Mouse (Mus musculus) limb, embryonic 11.5 days (tissue): ENCODE results near the gene Thtpa. TPM values are rescaled to one million over a fixed set of nuclear protein-coding genes. Genes with fewer than 3 reads are reported as not detected.

Experiments used
- ATAC-seq: fragments of 200-750 bp; cut with Nextera tagmentation; 2 replicates; pipeline ENCODE4 v1.8.0; 2017; ENCODE audit warnings: low read depth; ENCODE audit not compliant: insufficient number of reproducible peaks, low FRiP score, low TSS enrichment
- DNase-seq: peaks from one replicate; pipeline ENCODE4 v3.0.0-alpha.2; 2015; ENCODE audit warnings: low spot score
- H3K27ac ChIP-seq: fragments of 300-500 bp; sonication (generic); replicated peaks from 2 replicates; pipeline ENCODE4 v1.5.1; 2014; ENCODE audit warnings: low read depth, mild to moderate bottlenecking, low read length
- H3K27me3 ChIP-seq: fragments of 300-500 bp; sonication (generic); 2 replicates; pipeline ENCODE4 v1.6.1; 2014; ENCODE audit warnings: mild to moderate bottlenecking, low read length, mixed read lengths; ENCODE audit not compliant: control insufficient read depth, insufficient read depth
- H3K36me3 ChIP-seq: fragments of 300-500 bp; sonication (generic); 2 replicates; pipeline ENCODE4 v1.6.1; 2014; ENCODE audit warnings: mild to moderate bottlenecking, low read length, moderate library complexity, mixed read lengths; ENCODE audit not compliant: control insufficient read depth, insufficient read depth
- H3K4me1 ChIP-seq: fragments of 300-500 bp; sonication (generic); 2 replicates; pipeline ENCODE4 v1.6.1; 2014; ENCODE audit warnings: low read length, mixed read lengths; ENCODE audit not compliant: control insufficient read depth, insufficient read depth
- H3K4me2 ChIP-seq: fragments of 300-500 bp; sonication (generic); 2 replicates; pipeline ENCODE4 v1.6.1; 2014; ENCODE audit warnings: low read depth, mild to moderate bottlenecking, moderate library complexity; ENCODE audit not compliant: severe bottlenecking
- H3K4me3 ChIP-seq: fragments of 300-500 bp; sonication (generic); 2 replicates; pipeline ENCODE4 v1.5.1; 2014; ENCODE audit warnings: low read depth, low read length
- H3K9ac ChIP-seq: fragments of 300-500 bp; sonication (generic); 2 replicates; pipeline ENCODE4 v1.6.1; 2014; ENCODE audit warnings: mild to moderate bottlenecking, low read length
- H3K9me3 ChIP-seq: fragments of 300-500 bp; sonication (generic); 2 replicates; pipeline ENCODE4 v1.6.1; 2016; ENCODE audit warnings: low read length; ENCODE audit not compliant: control insufficient read depth
- WGBS: fragments of 180-500 bp; shearing (Covaris S2); extraction: QIAGEN DNeasy Blood & Tissue Kit; methylation state at CpG from one replicate; pipeline ENCODE4 v1.1.7; 2014; 5-methylcytosine and 5-hydroxymethylcytosine counted together
- polyA plus RNA-seq: library from polyadenylated mRNA; unstranded; fragments of >200 nt; fragmentation: Nextera tagmentation; extraction: Ambion mirVana; gene quantifications from 2 replicates; pipeline ENCODE4 v1.2.1, GENCODE M21; 2014

Thtpa gene
- polyA plus RNA-seq, 1 experiment from 2014 or later = 23.1 TPM

GRCm38 (mm10) chr14:55148363-55148915 is 53.9 kb downstream of the Thtpa start:
- Histone ChIP-seq H3K9ac (no peak overlapping the region), H3K4me2 (no peak overlapping the region), H3K36me3 (no peaks in the 10 kb centered on the region), H3K27ac (no peak overlapping the region), H3K4me1 (no peaks in the 10 kb centered on the region), H3K9me3 (no peaks in the 10 kb centered on the region), H3K27me3 (no peaks in the 10 kb centered on the region), H3K4me3 (no peak overlapping the region)
- WGBS = 26% methylated on average over 5 of the region's 5 CpGs
- DNase-seq = peak; percentile 86
- ATAC-seq = no peak

Other genes with a start within 250 kb of the Thtpa start
- 12.8 and 17.7 TPM in 2 replicates for gene Homez, start 223.8 kb upstream of the Thtpa start, polyA plus RNA-seq
- gene Ppp1r3e, start 217.2 kb upstream of the Thtpa start, polyA plus RNA-seq = 0.37 and 0.51 TPM in 2 replicates
- 2.1 and 2.2 TPM in 2 replicates for gene Bcl2l2, start 211.4 kb upstream of the Thtpa start, polyA plus RNA-seq
- gene Gm20521, start 211.3 kb upstream of the Thtpa start, polyA plus RNA-seq = 0.56 TPM in 1 of 2 replicates, not detected in the other
- 158 and 177 TPM in 2 replicates for gene Pabpn1, start 202.3 kb upstream of the Thtpa start, polyA plus RNA-seq
- 35.5 and 46.0 TPM in 2 replicates for gene Slc22a17, start 181.7 kb upstream of the Thtpa start, polyA plus RNA-seq
- 42.7 and 44.6 TPM in 2 replicates for gene Efs, start 168.7 kb upstream of the Thtpa start, polyA plus RNA-seq
- not detected in 2 replicates for gene Il25, start 162.1 kb upstream of the Thtpa start, polyA plus RNA-seq
- 1.8 and 3.2 TPM in 2 replicates for gene Cmtm5, start 158.5 kb upstream of the Thtpa start, polyA plus RNA-seq
- 0.77 and 1.7 TPM in 2 replicates for gene Myh6, start 127.9 kb upstream of the Thtpa start, polyA plus RNA-seq
- gene Gm17428, start 117.9 kb upstream of the Thtpa start, polyA plus RNA-seq = not detected in 2 replicates
- 0.92 and 1.5 TPM in 2 replicates for gene Myh7, start 100.2 kb upstream of the Thtpa start, polyA plus RNA-seq
- gene Ngdn, start 79.3 kb upstream of the Thtpa start, polyA plus RNA-seq = 99.5 and 100 TPM in 2 replicates
- gene Zfhx2, start 2.5 kb upstream of the Thtpa start, polyA plus RNA-seq = 4.8 and 5.5 TPM in 2 replicates
- 9.9 and 10.6 TPM in 2 replicates for gene Ap1g2, start 11.8 kb downstream of the Thtpa start, polyA plus RNA-seq
- gene Jph4, start 22.2 kb downstream of the Thtpa start, polyA plus RNA-seq = 0.17 and 0.18 TPM in 2 replicates
- gene Dhrs2, start 127.2 kb downstream of the Thtpa start, polyA plus RNA-seq = not detected in 2 replicates